Mouse (Mus musculus) cortical plate, adult 2 months (tissue): ENCODE measurements around the gene Efcab5. TPM values are rescaled to one million over a fixed set of nuclear protein-coding genes. Genes with fewer than 3 reads are reported as not detected.
A peak's percentile ranks its signal among the peaks of the same experiment; 100 is the strongest.

Experiments
- H3K27ac ChIP-seq: fragments of 200-500 bp; 2 replicates; pipeline ENCODE4 v1.5.1; 2012; ENCODE audit warnings: low read length, control low read depth, inconsistent platforms; ENCODE audit not compliant: insufficient read depth
- H3K4me1 ChIP-seq: fragments of 200-500 bp; 2 replicates; pipeline ENCODE4 v1.6.1; 2011; ENCODE audit warnings: low read length; ENCODE audit not compliant: control insufficient read depth, insufficient read depth
- H3K4me3 ChIP-seq: fragments of 200-500 bp; 2 replicates; pipeline ENCODE4 v1.5.1; 2011; ENCODE audit warnings: mild to moderate bottlenecking, low read length, control low read depth; ENCODE audit not compliant: insufficient read depth
- CTCF ChIP-seq: fragments of 200-500 bp; IDR thresholded peaks from 2 replicates; pipeline ENCODE4 v1.5.1; 2011; ENCODE audit warnings: mild to moderate bottlenecking, control low read depth, low read length; ENCODE audit not compliant: insufficient read depth; ENCODE audit errors: extremely low read depth
- POLR2A ChIP-seq: fragments of 200-500 bp; IDR thresholded peaks from 2 replicates; pipeline ENCODE4 v1.6.1; 2011; ENCODE audit warnings: mild to moderate bottlenecking, low read length, control low read depth; ENCODE audit not compliant: insufficient read depth; ENCODE audit errors: extremely low read depth
- polyA plus RNA-seq: library from polyadenylated mRNA; depleted of rRNA; stranded (reverse); fragments of >200 nt; gene quantifications from 2 replicates; pipeline ENCODE4 v1.2.3, GENCODE M21; 2012

Gene Efcab5
- polyA plus RNA-seq, 1 experiment, result 2.9 TPM

- Histone ChIP-seq H3K4me3 (no peak overlapping the region), H3K4me1 (no peaks in the 10 kb centered on the region), H3K27ac (no peak overlapping the region)
- TF ChIP-seq POLR2A, result no peak
- TF ChIP-seq CTCF, result peak; percentile 96
Measured at GRCm38 (mm10) chr11:77100137-77100937, 88.4 kb downstream of the Efcab5 start.

- Histone ChIP-seq H3K27ac (no peak overlapping the region), H3K4me3 (no peak overlapping the region), H3K4me1 (no peaks in the 10 kb centered on the region)
- TF ChIP-seq CTCF (no peak), POLR2A (no peak)
Measured at GRCm38 (mm10) chr11:77098332-77098972, 90.3 kb downstream of the Efcab5 start.

GRCm38 (mm10) chr11:77096991-77097390 is 91.8 kb downstream of the Efcab5 start:
- no peaks in the 10 kb centered on the region for H3K4me1 ChIP-seq
- no peak for TF ChIP-seq POLR2A
- TF ChIP-seq CTCF, result no peak
- H3K27ac ChIP-seq, result no peak overlapping the region
- no peak overlapping the region for H3K4me3 ChIP-seq

- no peak overlapping the region for H3K27ac ChIP-seq
- no peak overlapping the region for H3K4me3 ChIP-seq
- TF ChIP-seq POLR2A, result no peak
- no peak for TF ChIP-seq CTCF
- H3K4me1 ChIP-seq, result no peaks in the 10 kb centered on the region
Measured at GRCm38 (mm10) chr11:77096581-77096980, 92.2 kb downstream of the Efcab5 start.

- Histone ChIP-seq H3K27ac (no peak overlapping the region), H3K4me1 (no peaks in the 10 kb centered on the region), H3K4me3 (no peak overlapping the region)
- TF ChIP-seq POLR2A (no peak), CTCF (no peak)
Measured at GRCm38 (mm10) chr11:77095206-77095605, 93.6 kb downstream of the Efcab5 start.

GRCm38 (mm10) chr11:77094136-77094535 is 94.6 kb downstream of the Efcab5 start:
- TF ChIP-seq POLR2A, result no peak
- TF ChIP-seq CTCF, result no peak
- Histone ChIP-seq H3K4me1 (no peaks in the 10 kb centered on the region), H3K4me3 (no peak overlapping the region), H3K27ac (no peak overlapping the region)

GRCm38 (mm10) chr11:77093208-77093607 is 95.6 kb downstream of the Efcab5 start:
- Histone ChIP-seq H3K4me1 (no peaks in the 10 kb centered on the region), H3K27ac (no peak overlapping the region), H3K4me3 (no peak overlapping the region; the same call in 1 of the 2 replicates)
- TF ChIP-seq CTCF, result peak; percentile 35; the same call in 1 of the 2 replicates
- no peak for TF ChIP-seq POLR2A

- no peaks in the 10 kb centered on the region for H3K4me1 ChIP-seq
- H3K4me3 ChIP-seq, result no peak overlapping the region
- H3K27ac ChIP-seq, result no peak overlapping the region
- TF ChIP-seq CTCF, result no peak
- no peak for TF ChIP-seq POLR2A
Measured at GRCm38 (mm10) chr11:77089162-77089561, 99.6 kb downstream of the Efcab5 start.

- Histone ChIP-seq H3K4me1 (no peaks in the 10 kb centered on the region), H3K4me3 (no peak overlapping the region), H3K27ac (no peak overlapping the region)
- TF ChIP-seq POLR2A, result no peak
- no peak for TF ChIP-seq CTCF
Measured at GRCm38 (mm10) chr11:77087004-77087403, 101.8 kb downstream of the Efcab5 start.
